Mouse (Mus musculus): ENCODE data around the gene Xylb.

DNA sequence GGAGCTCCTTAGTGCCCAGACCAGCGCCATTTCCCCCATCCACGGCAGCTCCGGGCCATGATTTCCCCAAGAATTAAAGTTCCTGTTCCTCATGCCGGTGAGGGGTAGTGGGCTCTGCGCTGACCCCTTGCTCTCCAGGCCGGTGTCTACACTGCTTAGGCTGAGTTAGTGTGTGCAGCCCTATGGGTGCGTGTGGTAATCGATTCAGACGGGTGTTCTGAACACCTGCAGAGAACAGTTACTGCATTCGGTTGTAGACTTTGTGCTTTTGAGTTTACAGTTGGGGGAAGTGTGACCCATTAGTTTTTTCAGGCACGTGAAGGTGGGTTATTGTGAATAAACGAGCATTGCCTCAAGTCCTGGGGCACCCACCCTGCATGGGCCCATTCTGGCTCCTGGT lies 80.9 kb downstream of the Xylb start:
- TF ChIP-seq CTCF (IDR thresholded peaks at IDR 0.05): no peak
- TF ChIP-seq EP300 (IDR thresholded peaks at IDR 0.05): no peak

Measured in lung, postnatal 0 days (tissue).